Mouse (Mus musculus) monocyte, adult 2 months (primary cell): ENCODE data around the gene Auts2.

Experiments
- DNase-seq, 2 experiments: peaks; one replicate each; pipeline ENCODE4 v3.0.0; 2022; ENCODE audit warnings: low spot score in 2 of 2, low read depth in 1 of 2

The Auts2 gene

GRCm38 (mm10) chr5:132329171-132329936 is 213.8 kb downstream of the Auts2 start:
- DNase-seq: no peak

GRCm38 (mm10) chr5:132324246-132324883 is 218.8 kb downstream of the Auts2 start:
- DNase-seq: no peak

GRCm38 (mm10) chr5:132323608-132324007 is 219.5 kb downstream of the Auts2 start:
- no peak for DNase-seq

GRCm38 (mm10) chr5:132322971-132323370 is 220.2 kb downstream of the Auts2 start:
- DNase-seq: no peak

- no peak for DNase-seq
Measured at GRCm38 (mm10) chr5:132318026-132318765, 224.9 kb downstream of the Auts2 start.

GRCm38 (mm10) chr5:132316897-132317296 is 226.2 kb downstream of the Auts2 start:
- no peak for DNase-seq

- no peak for DNase-seq
Measured at GRCm38 (mm10) chr5:132314300-132314699, 228.8 kb downstream of the Auts2 start.

GRCm38 (mm10) chr5:132307000-132307399 is 236.1 kb downstream of the Auts2 start:
- DNase-seq: no peak

GRCm38 (mm10) chr5:132305354-132305934 is 237.7 kb downstream of the Auts2 start:
- DNase-seq: no peak

- DNase-seq: no peak
Measured at GRCm38 (mm10) chr5:132302778-132303177, 240.4 kb downstream of the Auts2 start.

GRCm38 (mm10) chr5:132300794-132301193 is 242.3 kb downstream of the Auts2 start:
- no peak for DNase-seq

GRCm38 (mm10) chr5:132299716-132300115 is 243.4 kb downstream of the Auts2 start:
- DNase-seq: no peak

- DNase-seq: no peak
Measured at GRCm38 (mm10) chr5:132298996-132299395, 244.1 kb downstream of the Auts2 start.

- DNase-seq: no peak
Measured at GRCm38 (mm10) chr5:132297309-132297708, 245.8 kb downstream of the Auts2 start.

- DNase-seq: no peak
Measured at GRCm38 (mm10) chr5:132294469-132294868, 248.7 kb downstream of the Auts2 start.

GRCm38 (mm10) chr5:132292932-132293331 is 250.2 kb downstream of the Auts2 start:
- no peak for DNase-seq

GRCm38 (mm10) chr5:132290606-132291535 is 252.3 kb downstream of the Auts2 start:
- DNase-seq: no peak

GRCm38 (mm10) chr5:132283741-132284140 is 259.4 kb downstream of the Auts2 start:
- no peak for DNase-seq

- DNase-seq: no peak
Measured at GRCm38 (mm10) chr5:132274098-132274898, 268.8 kb downstream of the Auts2 start.

- DNase-seq: no peak
Measured at GRCm38 (mm10) chr5:132272132-132272531, 271.0 kb downstream of the Auts2 start.
